Mouse (Mus musculus) bone marrow macrophage, adult 2 months (primary cell): ENCODE results near the gene Rbbp9.

ENCODE experiments used
- CTCF ChIP-seq: IDR thresholded peaks from 2 replicates; pipeline ENCODE4 v1.5.1; 2012; ENCODE audit warnings: low read depth, mild to moderate bottlenecking, low read length, moderate library complexity
- POLR2A ChIP-seq: IDR thresholded peaks from 2 replicates; pipeline ENCODE4 v1.6.1; 2012; ENCODE audit warnings: mild to moderate bottlenecking, low read depth, low read length, borderline replicate concordance

- TF ChIP-seq POLR2A (no peak), CTCF (no peak)
Measured at GRCm38 (mm10) chr2:144541246-144541645, 9.4 kb downstream of the Rbbp9 start.
